Mouse (Mus musculus): ENCODE results near the gene Adcy1. TPM values are rescaled to one million over a fixed set of nuclear protein-coding genes. Genes with fewer than 3 reads are reported as not detected.

Adcy1 gene
- polyA plus RNA-seq, 1 experiment = 0.02 TPM

GRCm38 (mm10) chr11:7145221-7145620 lies 81.9 kb downstream of the Adcy1 start:
- Histone ChIP-seq H3ac (ENCODE audit: control insufficient read depth, insufficient read length, low read depth) (no peak overlapping the region), H3K4me3 (ENCODE audit: insufficient read depth, poor library complexity, severe bottlenecking) (no peak overlapping the region)
- no peak for TF ChIP-seq USF1 (IDR thresholded peaks at IDR 0.05; ENCODE audit: low read depth)
- no peak for TF ChIP-seq CTCF (IDR thresholded peaks at IDR 0.05; ENCODE audit: control insufficient read depth, insufficient read depth, insufficient read length)
- peak; percentile 44 for TF ChIP-seq FOSL1 (IDR thresholded peaks at IDR 0.05; ENCODE audit: insufficient read depth, low read length, poor library complexity, severe bottlenecking)
- TF ChIP-seq MYOD1 (IDR thresholded peaks at IDR 0.05; ENCODE audit: control insufficient read depth, insufficient read length, low read depth) = no peak
- TF ChIP-seq MAX (IDR thresholded peaks at IDR 0.05) = peak; percentile 15
- TF ChIP-seq CEBPB (IDR thresholded peaks at IDR 0.05; ENCODE audit: low read depth) = no peak
- TF ChIP-seq MYOG (IDR thresholded peaks at IDR 0.05; ENCODE audit: control insufficient read depth, extremely low read depth, insufficient read length) = no peak

GRCm38 (mm10) chr11:7147536-7147935 lies 84.2 kb downstream of the Adcy1 start:
- H3K79me3 ChIP-seq (ENCODE audit: low read depth) = no peaks in the 10 kb centered on the region
- H3K36me3 ChIP-seq (ENCODE audit: control insufficient read depth, insufficient read depth) = no peaks in the 10 kb centered on the region
- H3ac ChIP-seq (ENCODE audit: control insufficient read depth, insufficient read length, low read depth) = no peak overlapping the region
- H3K79me2 ChIP-seq (ENCODE audit: control insufficient read depth, insufficient read depth) = no peaks in the 10 kb centered on the region
- H3K27me3 ChIP-seq (ENCODE audit: control insufficient read depth, insufficient read depth, insufficient read length) = no peaks in the 10 kb centered on the region
- no peak overlapping the region for H3K4me3 ChIP-seq (ENCODE audit: insufficient read depth, poor library complexity, severe bottlenecking)
- no peak for TF ChIP-seq MYOD1 (IDR thresholded peaks at IDR 0.05; ENCODE audit: control insufficient read depth, insufficient read length, low read depth)
- TF ChIP-seq CTCF (IDR thresholded peaks at IDR 0.05; ENCODE audit: control insufficient read depth, insufficient read depth, insufficient read length) = no peak
- TF ChIP-seq CEBPB (IDR thresholded peaks at IDR 0.05; ENCODE audit: low read depth) = no peak
- TF ChIP-seq MAX (IDR thresholded peaks at IDR 0.05) = no peak
- no peak for TF ChIP-seq MYOG (IDR thresholded peaks at IDR 0.05; ENCODE audit: control insufficient read depth, extremely low read depth, insufficient read length)
- TF ChIP-seq FOSL1 (IDR thresholded peaks at IDR 0.05; ENCODE audit: insufficient read depth, low read length, poor library complexity, severe bottlenecking) = no peak
- TF ChIP-seq USF1 (IDR thresholded peaks at IDR 0.05; ENCODE audit: low read depth) = no peak

More at GRCm38 (mm10) chr11:7145221-7145620, 81.9 kb downstream of the Adcy1 start:
- no peaks in the 10 kb centered on the region for H3K36me3 ChIP-seq (ENCODE audit: control insufficient read depth, insufficient read depth)
- no peaks in the 10 kb centered on the region for H3K79me2 ChIP-seq (ENCODE audit: control insufficient read depth, insufficient read depth)
- no peaks in the 10 kb centered on the region for H3K27me3 ChIP-seq (ENCODE audit: control insufficient read depth, insufficient read depth, insufficient read length)
- no peaks in the 10 kb centered on the region for H3K79me3 ChIP-seq (ENCODE audit: low read depth)

GRCm38 (mm10) chr11:7147945-7148344 lies 84.7 kb downstream of the Adcy1 start:
- no peaks in the 10 kb centered on the region for H3K27me3 ChIP-seq (ENCODE audit: control insufficient read depth, insufficient read depth, insufficient read length)
- no peak for TF ChIP-seq CTCF (IDR thresholded peaks at IDR 0.05; ENCODE audit: control insufficient read depth, insufficient read depth, insufficient read length)
- TF ChIP-seq MYOD1 (IDR thresholded peaks at IDR 0.05; ENCODE audit: control insufficient read depth, insufficient read length, low read depth) = no peak
- no peak for TF ChIP-seq USF1 (IDR thresholded peaks at IDR 0.05; ENCODE audit: low read depth)
- no peak for TF ChIP-seq MYOG (IDR thresholded peaks at IDR 0.05; ENCODE audit: control insufficient read depth, extremely low read depth, insufficient read length)
- TF ChIP-seq MAX (IDR thresholded peaks at IDR 0.05) = no peak
- no peak for TF ChIP-seq CEBPB (IDR thresholded peaks at IDR 0.05; ENCODE audit: low read depth)
- TF ChIP-seq FOSL1 (IDR thresholded peaks at IDR 0.05; ENCODE audit: insufficient read depth, low read length, poor library complexity, severe bottlenecking) = no peak
- H3K4me3 ChIP-seq (ENCODE audit: insufficient read depth, poor library complexity, severe bottlenecking) = no peak overlapping the region
- no peaks in the 10 kb centered on the region for H3K79me3 ChIP-seq (ENCODE audit: low read depth)
- H3K79me2 ChIP-seq (ENCODE audit: control insufficient read depth, insufficient read depth) = no peaks in the 10 kb centered on the region
- H3ac ChIP-seq (ENCODE audit: control insufficient read depth, insufficient read length, low read depth) = no peak overlapping the region
- no peaks in the 10 kb centered on the region for H3K36me3 ChIP-seq (ENCODE audit: control insufficient read depth, insufficient read depth)

- no peaks in the 10 kb centered on the region for H3K79me2 ChIP-seq (ENCODE audit: control insufficient read depth, insufficient read depth)
- no peaks in the 10 kb centered on the region for H3K27me3 ChIP-seq (ENCODE audit: control insufficient read depth, insufficient read depth, insufficient read length)
- no peak overlapping the region for H3K4me3 ChIP-seq (ENCODE audit: insufficient read depth, poor library complexity, severe bottlenecking)
- no peak for TF ChIP-seq CTCF (IDR thresholded peaks at IDR 0.05; ENCODE audit: control insufficient read depth, insufficient read depth, insufficient read length)
- no peaks in the 10 kb centered on the region for H3K36me3 ChIP-seq (ENCODE audit: control insufficient read depth, insufficient read depth)
- no peak overlapping the region for H3ac ChIP-seq (ENCODE audit: control insufficient read depth, insufficient read length, low read depth)
- no peaks in the 10 kb centered on the region for H3K79me3 ChIP-seq (ENCODE audit: low read depth)
These were observed 86.2 kb downstream of the Adcy1 start for GRCm38 (mm10) chr11:7149471-7149870.

- Histone ChIP-seq H3K79me3 (ENCODE audit: low read depth) (no peaks in the 10 kb centered on the region), H3K4me3 (ENCODE audit: insufficient read depth, poor library complexity, severe bottlenecking) (no peak overlapping the region), H3K36me3 (ENCODE audit: control insufficient read depth, insufficient read depth) (no peaks in the 10 kb centered on the region), H3K79me2 (ENCODE audit: control insufficient read depth, insufficient read depth) (no peaks in the 10 kb centered on the region), H3ac (ENCODE audit: control insufficient read depth, insufficient read length, low read depth) (no peak overlapping the region), H3K27me3 (ENCODE audit: control insufficient read depth, insufficient read depth, insufficient read length) (no peaks in the 10 kb centered on the region)
- TF ChIP-seq MYOD1 (IDR thresholded peaks at IDR 0.05; ENCODE audit: control insufficient read depth, insufficient read length, low read depth) (no peak), USF1 (IDR thresholded peaks at IDR 0.05; ENCODE audit: low read depth) (no peak)
These were observed 87.2 kb downstream of the Adcy1 start for GRCm38 (mm10) chr11:7150511-7150910.

GRCm38 (mm10) chr11:7152371-7152770 lies 89.1 kb downstream of the Adcy1 start:
- Histone ChIP-seq H3K27me3 (ENCODE audit: control insufficient read depth, insufficient read depth, insufficient read length) (no peaks in the 10 kb centered on the region), H3K79me3 (ENCODE audit: low read depth) (no peaks in the 10 kb centered on the region), H3K79me2 (ENCODE audit: control insufficient read depth, insufficient read depth) (no peaks in the 10 kb centered on the region), H3K4me3 (ENCODE audit: insufficient read depth, poor library complexity, severe bottlenecking) (no peak overlapping the region), H3ac (ENCODE audit: control insufficient read depth, insufficient read length, low read depth) (no peak overlapping the region), H3K36me3 (ENCODE audit: control insufficient read depth, insufficient read depth) (no peaks in the 10 kb centered on the region)
- no peak for TF ChIP-seq MYOG (IDR thresholded peaks at IDR 0.05; ENCODE audit: control insufficient read depth, extremely low read depth, insufficient read length)
- no peak for TF ChIP-seq FOSL1 (IDR thresholded peaks at IDR 0.05; ENCODE audit: insufficient read depth, low read length, poor library complexity, severe bottlenecking)
- no peak for TF ChIP-seq USF1 (IDR thresholded peaks at IDR 0.05; ENCODE audit: low read depth)
